Mouse (Mus musculus) left cerebral cortex, adult 9 months (tissue): ENCODE measurements around the gene Fcor.
A peak's percentile ranks its signal among the peaks of the same experiment; 100 is the strongest.

ENCODE experiments used
- DNase-seq, 2 experiments: peaks; one replicate each; pipeline ENCODE4 v3.0.0; 2022; ENCODE audit warnings: low spot score in 2 of 2

The Fcor gene

GRCm38 (mm10) chr8:3671980-3672491 lies at the start of gene Fcor:
Fcor (minus strand) TSS chr8:3672362.
- peak; percentile 69 to 94 for DNase-seq

GRCm38 (mm10) chr8:3721041-3721440 lies 48.9 kb upstream of the Fcor start:
- DNase-seq: no peak

GRCm38 (mm10) chr8:3720551-3720950 lies 48.4 kb upstream of the Fcor start, which contains the start of gene Clec4g:
Clec4g (minus strand) TSS chr8:3720651.
- DNase-seq: no peak

- peak in 1 of 2 experiments; percentile 72 for DNase-seq
Measured at GRCm38 (mm10) chr8:3718559-3718958, 46.4 kb upstream of the Fcor start.

GRCm38 (mm10) chr8:3717321-3717954 lies 45.3 kb upstream of the Fcor start:
- no peak for DNase-seq

- no peak for DNase-seq
Measured at GRCm38 (mm10) chr8:3711646-3712045, 39.5 kb upstream of the Fcor start.

- DNase-seq: no peak
Measured at GRCm38 (mm10) chr8:3710312-3710711, 38.1 kb upstream of the Fcor start.

- no peak for DNase-seq
Measured at GRCm38 (mm10) chr8:3707611-3708010, 35.4 kb upstream of the Fcor start.

GRCm38 (mm10) chr8:3705711-3706110 lies 33.5 kb upstream of the Fcor start:
- no peak for DNase-seq

- DNase-seq: no peak
Measured at GRCm38 (mm10) chr8:3701491-3701890, 29.3 kb upstream of the Fcor start.

GRCm38 (mm10) chr8:3694121-3694520 lies 22.0 kb upstream of the Fcor start, which contains the start of gene Fcer2a:
Fcer2a (minus strand) TSS chr8:3694175.
- DNase-seq: no peak

- no peak for DNase-seq
Measured at GRCm38 (mm10) chr8:3690774-3691173, 18.6 kb upstream of the Fcor start.

- no peak for DNase-seq
Measured at GRCm38 (mm10) chr8:3687537-3687936, 15.4 kb upstream of the Fcor start.

- no peak for DNase-seq
Measured at GRCm38 (mm10) chr8:3685422-3685821, 13.3 kb upstream of the Fcor start.

- DNase-seq: no peak
Measured at GRCm38 (mm10) chr8:3684530-3684929, 12.4 kb upstream of the Fcor start.

GRCm38 (mm10) chr8:3683408-3684176 lies 11.4 kb upstream of the Fcor start:
- no peak for DNase-seq

- DNase-seq: no peak
Measured at GRCm38 (mm10) chr8:3682435-3682834, 10.3 kb upstream of the Fcor start.

GRCm38 (mm10) chr8:3679656-3680055 lies 7.5 kb upstream of the Fcor start:
- no peak for DNase-seq

- DNase-seq: no peak
Measured at GRCm38 (mm10) chr8:3679236-3679635, 7.1 kb upstream of the Fcor start.

GRCm38 (mm10) chr8:3678831-3679230 lies 6.7 kb upstream of the Fcor start:
- no peak for DNase-seq

GRCm38 (mm10) chr8:3676993-3677579 lies 4.9 kb upstream of the Fcor start:
- no peak for DNase-seq

GRCm38 (mm10) chr8:3676131-3676992 lies 4.2 kb upstream of the Fcor start, which contains the start of gene Trappc5:
Trappc5 (plus strand) TSS chr8:3676299.
- peak; percentile 82 to 96 for DNase-seq
